Mouse (Mus musculus) small intestine, adult 2 months (tissue): ENCODE data around the gene BC034090.

Experiments
- CTCF ChIP-seq: fragments of 200-500 bp; IDR thresholded peaks from 2 replicates; pipeline ENCODE4 v1.5.1; 2012; ENCODE audit warnings: low read depth, mild to moderate bottlenecking, control low read depth, inconsistent platforms, low read length, moderate library complexity, mixed read lengths; ENCODE audit not compliant: insufficient replicate concordance, insufficient read length; ENCODE audit errors: extremely low read depth
- POLR2A ChIP-seq: fragments of 200-500 bp; IDR thresholded peaks from 2 replicates; pipeline ENCODE4 v1.6.1; 2012; ENCODE audit warnings: low read depth, mild to moderate bottlenecking, control low read depth, inconsistent platforms, low read length, moderate library complexity

- TF ChIP-seq CTCF: no peak
- TF ChIP-seq POLR2A: no peak
Measured at GRCm38 (mm10) chr1:155239169-155239568, 5.1 kb downstream of the BC034090 start.
